Mouse (Mus musculus) heart, embryonic 10.5 days (tissue): ENCODE data around the gene Camta1. TPM values are rescaled to one million over a fixed set of nuclear protein-coding genes. Genes with fewer than 3 reads are reported as not detected.
A peak's percentile ranks its signal among the peaks of the same experiment; 100 is the strongest.

ENCODE experiments used
- DNase-seq: peaks from one replicate; pipeline ENCODE4 v3.0.0-alpha.2; 2017; ENCODE audit warnings: low spot score
- H3K27ac ChIP-seq: fragments of 300-500 bp; sonication (generic); 2 replicates; pipeline ENCODE4 v1.5.1; 2016; ENCODE audit warnings: mild to moderate bottlenecking
- H3K27me3 ChIP-seq: fragments of 300-500 bp; sonication (generic); 2 replicates; pipeline ENCODE4 v1.6.1; 2016; ENCODE audit warnings: mild to moderate bottlenecking; ENCODE audit not compliant: poor library complexity, insufficient read depth, severe bottlenecking
- H3K36me3 ChIP-seq: fragments of 300-500 bp; sonication (generic); 2 replicates; pipeline ENCODE4 v1.6.1; 2016; ENCODE audit warnings: mild to moderate bottlenecking, moderate library complexity
- H3K4me1 ChIP-seq: fragments of 300-500 bp; sonication (generic); 2 replicates; pipeline ENCODE4 v1.6.1; 2016; ENCODE audit warnings: mild to moderate bottlenecking
- H3K4me3 ChIP-seq: fragments of 300-500 bp; sonication (generic); 2 replicates; pipeline ENCODE4 v1.5.1; 2016; ENCODE audit warnings: mild to moderate bottlenecking, moderate library complexity
- H3K9me3 ChIP-seq: fragments of 300-500 bp; sonication (generic); 2 replicates; pipeline ENCODE4 v1.6.1; 2016; ENCODE audit warnings: mild to moderate bottlenecking, moderate library complexity
- WGBS: fragments of 180-500 bp; shearing (Covaris S2); methylation state at CpG from one replicate; pipeline ENCODE4 v1.1.7; 2016; 5-methylcytosine and 5-hydroxymethylcytosine counted together
- polyA plus RNA-seq: library from polyadenylated mRNA; unstranded; fragments of >200 nt; fragmentation: Nextera tagmentation; extraction: Ambion mirVana; gene quantifications from 2 replicates; pipeline ENCODE4 v1.2.1, GENCODE M21; 2016

Camta1 gene
- polyA plus RNA-seq, 1 experiment from 2014 or later: 115 TPM

GRCm38 (mm10) chr4:151306311-151306765 is 555.3 kb downstream of the Camta1 start:
- Histone ChIP-seq H3K4me3 (no peak overlapping the region), H3K4me1 (peaks cover 12% of the 10 kb centered on the region), H3K9me3 (no peaks in the 10 kb centered on the region), H3K36me3 (no peaks in the 10 kb centered on the region), H3K27ac (no peak overlapping the region), H3K27me3 (peaks cover 9% of the 10 kb centered on the region; the same call in 1 of the 2 replicates)
- no peak for DNase-seq
- WGBS: 44% methylated on average over 11 of the region's 11 CpGs

DNA sequence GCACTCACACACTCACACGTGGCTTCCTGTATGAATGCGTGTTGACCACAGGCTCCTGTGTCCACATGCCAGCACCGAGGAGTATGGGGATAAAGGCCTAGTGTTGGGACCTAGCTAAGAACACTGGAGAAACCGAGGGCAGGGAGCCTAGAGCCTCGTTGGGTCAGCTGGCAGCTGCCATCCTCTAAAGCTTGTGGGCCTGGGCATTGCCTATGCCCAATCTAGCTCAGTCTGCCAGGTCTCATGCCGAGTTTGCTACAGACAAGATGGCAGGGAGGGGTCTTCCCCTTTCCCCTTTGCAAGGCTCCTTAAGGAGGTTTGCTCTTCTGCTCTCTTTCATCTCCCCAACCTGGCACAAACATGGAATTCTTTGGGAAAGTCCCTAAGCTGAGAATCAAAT is 555.9 kb downstream of the Camta1 start:
- H3K4me3 ChIP-seq: no peak overlapping the region
- peaks cover 15% of the 10 kb centered on the region for H3K4me1 ChIP-seq
- WGBS: 75% methylated on average over 6 of the region's 6 CpGs
- H3K9me3 ChIP-seq: no peaks in the 10 kb centered on the region
- H3K27ac ChIP-seq: no peak overlapping the region
- peaks cover 14% of the 10 kb centered on the region for H3K27me3 ChIP-seq
- no peak for DNase-seq
- H3K36me3 ChIP-seq: no peaks in the 10 kb centered on the region

GRCm38 (mm10) chr4:151303931-151304330 is 557.7 kb downstream of the Camta1 start:
- peaks cover 13% of the 10 kb centered on the region for H3K4me1 ChIP-seq
- no peaks in the 10 kb centered on the region for H3K36me3 ChIP-seq
- DNase-seq: no peak
- no peak overlapping the region for H3K4me3 ChIP-seq
- H3K9me3 ChIP-seq: no peaks in the 10 kb centered on the region
- WGBS: 83% methylated on average over 3 of the region's 3 CpGs
- peaks cover 31% of the 10 kb centered on the region for H3K27me3 ChIP-seq
- no peak overlapping the region for H3K27ac ChIP-seq

DNA sequence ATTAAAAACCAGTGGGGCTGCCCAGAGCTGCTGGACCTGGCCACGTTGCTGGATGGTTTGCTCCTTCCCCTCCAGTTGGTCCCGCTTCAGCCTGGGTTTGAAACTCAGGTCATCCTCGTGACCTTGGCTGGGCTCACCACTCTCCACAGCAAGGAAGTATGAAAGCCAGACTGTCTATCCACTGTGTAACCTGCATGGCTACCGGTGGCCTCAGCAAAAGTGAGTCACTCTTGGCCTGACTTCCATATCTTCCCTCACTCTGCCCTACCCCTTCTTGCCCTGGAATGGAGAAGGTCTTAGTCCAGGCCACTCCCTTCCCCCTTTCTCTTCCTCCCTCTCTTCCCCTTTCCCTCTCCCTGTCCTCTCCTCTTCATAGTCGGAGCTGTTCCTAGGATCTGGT is 558.2 kb downstream of the Camta1 start:
- H3K27me3 ChIP-seq: peaks cover 35% of the 10 kb centered on the region
- H3K4me3 ChIP-seq: no peak overlapping the region
- WGBS: 73% methylated on average over 5 of the region's 5 CpGs
- H3K4me1 ChIP-seq: peaks cover 16% of the 10 kb centered on the region
- H3K9me3 ChIP-seq: no peaks in the 10 kb centered on the region
- H3K36me3 ChIP-seq: no peaks in the 10 kb centered on the region
- no peak overlapping the region for H3K27ac ChIP-seq
- DNase-seq: no peak

DNA sequence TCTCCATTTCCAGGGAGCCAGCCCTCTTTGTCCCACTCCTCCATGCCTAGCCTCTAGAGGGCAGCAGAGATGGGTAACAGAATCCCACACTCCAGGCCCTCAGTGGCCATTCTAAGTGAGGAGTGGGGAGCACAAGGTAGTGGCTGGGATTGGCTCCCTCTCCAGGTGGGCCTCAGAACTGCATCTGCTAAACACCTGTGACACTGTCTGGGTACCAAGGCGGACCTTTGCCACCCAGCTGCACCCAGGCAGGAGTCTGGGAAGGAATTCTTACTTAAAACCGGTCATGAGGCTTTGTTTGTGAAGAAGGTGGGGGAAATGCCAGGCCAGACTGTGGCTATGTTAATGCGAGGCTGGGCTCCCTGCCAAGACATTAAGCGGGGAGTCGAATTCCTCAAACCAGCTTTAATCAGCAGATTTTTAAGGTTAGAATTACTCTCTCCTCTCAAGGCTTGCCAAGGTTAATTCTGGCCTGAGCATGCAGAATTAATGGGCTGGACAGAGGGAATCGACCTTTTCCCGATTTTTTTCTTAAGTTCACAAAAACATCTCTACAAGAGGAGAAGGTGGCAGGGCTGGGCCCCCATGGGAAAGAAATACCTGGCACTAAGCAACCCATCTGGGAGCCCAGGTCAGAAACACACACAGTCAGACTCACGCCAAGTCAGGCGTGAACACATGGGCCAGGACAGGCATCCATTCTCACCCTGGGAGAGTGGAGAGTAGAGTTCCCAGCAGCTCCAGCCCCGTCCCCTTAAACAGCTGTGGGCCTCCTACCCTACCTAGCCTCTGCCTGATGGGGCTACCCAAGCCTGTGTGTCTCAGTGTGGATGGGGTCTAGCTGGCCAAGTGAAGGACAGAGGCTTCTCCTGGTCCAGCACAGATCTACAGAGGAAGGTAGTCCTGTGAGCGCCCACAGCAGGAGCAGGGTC is 559.2 kb downstream of the Camta1 start:
- Histone ChIP-seq H3K27ac (peak overlapping the region; percentile 36; the same call in 1 of the 2 replicates), H3K9me3 (no peaks in the 10 kb centered on the region), H3K4me1 (peaks cover 25% of the 10 kb centered on the region), H3K36me3 (no peaks in the 10 kb centered on the region), H3K27me3 (peaks cover 31% of the 10 kb centered on the region), H3K4me3 (no peak overlapping the region)
- no peak for DNase-seq
- 55% methylated on average over 11 of the region's 11 CpGs for WGBS

- 45% methylated on average over 9 of the region's 9 CpGs for WGBS
- H3K27me3 ChIP-seq: peaks cover 31% of the 10 kb centered on the region
- H3K36me3 ChIP-seq: no peaks in the 10 kb centered on the region
- no peaks in the 10 kb centered on the region for H3K9me3 ChIP-seq
- peaks cover 31% of the 10 kb centered on the region for H3K4me1 ChIP-seq
- no peak overlapping the region for H3K27ac ChIP-seq
- no peak for DNase-seq
- H3K4me3 ChIP-seq: no peak overlapping the region
Measured at GRCm38 (mm10) chr4:151301337-151301736, 560.3 kb downstream of the Camta1 start.

DNA sequence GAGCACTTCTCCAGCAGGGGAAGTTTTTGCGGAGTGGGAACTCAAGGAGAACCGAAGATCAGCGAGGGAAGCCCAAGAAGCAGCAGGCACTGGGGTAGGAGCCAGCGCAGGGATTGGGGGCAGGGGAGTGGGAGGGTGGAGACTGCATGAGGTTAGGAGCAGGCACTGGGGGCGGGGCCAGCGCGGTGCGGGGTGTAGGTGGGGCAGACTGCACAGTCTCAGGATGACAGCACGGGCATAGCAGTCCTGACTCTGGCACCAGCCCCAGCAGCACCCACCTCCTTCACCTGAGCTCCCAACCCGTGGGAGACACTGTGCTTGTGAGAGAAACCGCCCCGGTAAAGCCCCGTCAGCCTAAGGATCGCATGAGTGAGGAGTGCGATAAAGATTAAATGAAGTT is 561.0 kb downstream of the Camta1 start:
- no peak for DNase-seq
- no peaks in the 10 kb centered on the region for H3K36me3 ChIP-seq
- peak overlapping the region; percentile 31; the same call in 1 of the 2 replicates for H3K4me3 ChIP-seq
- 17% methylated on average over 15 of the region's 15 CpGs for WGBS
- H3K4me1 ChIP-seq: peaks cover 37% of the 10 kb centered on the region
- H3K27me3 ChIP-seq: peaks cover 31% of the 10 kb centered on the region
- H3K27ac ChIP-seq: no peak overlapping the region
- H3K9me3 ChIP-seq: no peaks in the 10 kb centered on the region

- no peaks in the 10 kb centered on the region for H3K9me3 ChIP-seq
- H3K36me3 ChIP-seq: no peaks in the 10 kb centered on the region
- WGBS: 53% methylated on average over 13 of the region's 13 CpGs
- peaks cover 23% of the 10 kb centered on the region for H3K27me3 ChIP-seq
- peak overlapping the region; percentile 28; the same call in 1 of the 2 replicates for H3K4me3 ChIP-seq
- peak overlapping the region; percentile 78; the same call in 1 of the 2 replicates for H3K27ac ChIP-seq
- no peak for DNase-seq
- H3K4me1 ChIP-seq: peaks cover 35% of the 10 kb centered on the region
Measured at GRCm38 (mm10) chr4:151295515-151296203, 566.0 kb downstream of the Camta1 start.

GRCm38 (mm10) chr4:151288893-151289585 is 572.6 kb downstream of the Camta1 start:
- Histone ChIP-seq H3K27ac (no peak overlapping the region), H3K9me3 (no peaks in the 10 kb centered on the region), H3K36me3 (no peaks in the 10 kb centered on the region), H3K4me1 (no peaks in the 10 kb centered on the region), H3K4me3 (no peak overlapping the region), H3K27me3 (no peaks in the 10 kb centered on the region)
- WGBS: 49% methylated on average over 6 of the region's 6 CpGs
- DNase-seq: no peak

DNA sequence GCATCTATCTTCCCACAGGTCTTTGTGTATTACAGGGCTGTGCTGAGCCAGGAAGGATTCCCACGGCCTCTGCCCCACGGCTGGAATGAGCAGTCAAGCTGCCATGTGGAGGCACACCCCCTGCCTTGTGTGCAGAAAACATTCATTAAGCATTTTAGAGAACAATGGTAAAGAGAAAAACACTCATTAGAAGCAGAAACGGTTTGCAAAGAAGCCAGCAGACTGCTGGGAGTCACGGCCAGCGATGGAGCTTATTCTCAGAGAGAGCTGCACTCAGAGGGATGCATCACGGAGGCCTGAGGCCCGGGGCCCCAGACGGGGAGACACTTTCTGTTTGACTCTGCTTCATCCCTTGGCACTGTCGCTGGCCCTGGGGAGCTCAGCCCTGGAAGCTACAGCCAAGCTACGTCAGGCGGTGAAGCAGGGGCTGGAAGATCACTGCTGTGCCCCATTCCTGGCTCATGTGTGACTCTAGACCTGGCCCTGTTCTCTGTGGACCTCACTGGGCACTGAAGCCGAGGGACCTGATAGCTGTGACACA is 575.7 kb downstream of the Camta1 start:
- no peak for DNase-seq
- no peak overlapping the region for H3K27ac ChIP-seq
- H3K9me3 ChIP-seq: no peaks in the 10 kb centered on the region
- no peaks in the 10 kb centered on the region for H3K36me3 ChIP-seq
- H3K4me3 ChIP-seq: no peak overlapping the region
- no peaks in the 10 kb centered on the region for H3K27me3 ChIP-seq
- no peaks in the 10 kb centered on the region for H3K4me1 ChIP-seq
- WGBS: 69% methylated on average over 12 of the region's 12 CpGs

DNA sequence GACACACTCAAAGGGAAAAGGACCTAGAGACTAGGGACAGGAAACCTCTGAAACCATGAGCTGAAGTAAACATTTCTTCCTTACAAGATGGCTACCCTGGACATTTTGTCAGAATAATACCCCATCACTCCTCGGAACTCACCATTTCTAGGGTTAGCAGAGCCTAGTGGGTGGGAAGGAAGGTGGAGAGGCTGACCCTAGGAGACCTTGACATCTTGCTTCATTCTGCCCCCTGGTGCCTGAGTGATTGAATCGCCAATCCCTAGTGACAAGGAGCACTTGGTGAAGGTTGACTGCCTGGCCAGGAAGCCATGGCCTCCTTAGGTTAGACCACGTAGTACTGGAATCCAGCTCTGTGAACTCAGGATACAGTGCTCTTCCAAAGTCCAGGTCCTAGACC is 576.2 kb downstream of the Camta1 start:
- H3K4me3 ChIP-seq: no peak overlapping the region
- no peak for DNase-seq
- H3K27me3 ChIP-seq: no peaks in the 10 kb centered on the region
- no peaks in the 10 kb centered on the region for H3K36me3 ChIP-seq
- H3K4me1 ChIP-seq: no peaks in the 10 kb centered on the region
- no peak overlapping the region for H3K27ac ChIP-seq
- WGBS: 60% methylated on average over 3 of the region's 3 CpGs
- H3K9me3 ChIP-seq: no peaks in the 10 kb centered on the region

DNA sequence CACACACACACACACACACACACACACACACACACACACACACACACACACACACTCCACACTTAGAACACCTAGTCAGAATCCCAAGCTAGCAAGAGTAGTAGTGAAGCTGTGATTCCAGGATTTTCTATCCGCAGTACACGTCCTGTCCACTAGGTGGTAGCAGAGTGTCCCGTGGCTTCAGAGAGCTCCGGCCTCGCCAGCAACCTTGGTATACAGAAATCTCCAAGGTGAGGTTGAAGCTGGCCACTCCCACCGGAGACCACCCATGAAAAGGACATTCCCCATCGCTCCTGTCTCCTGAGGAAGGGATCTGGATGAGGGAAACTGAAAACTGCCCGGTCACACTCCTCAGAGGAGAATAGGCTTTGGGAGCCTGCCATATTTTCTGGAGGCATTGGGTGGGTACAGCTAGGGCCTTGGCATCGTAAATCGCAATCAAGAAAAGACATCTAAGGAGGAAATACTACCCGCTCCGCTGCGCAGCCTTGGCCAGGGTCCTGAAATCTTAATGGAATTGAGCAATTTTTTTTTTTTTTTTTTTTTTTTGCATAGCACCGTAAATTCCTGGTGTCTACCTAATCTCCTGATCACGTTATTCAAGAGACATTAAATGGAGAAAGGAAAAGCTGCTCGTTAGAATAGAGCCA is 578.5 kb downstream of the Camta1 start:
- no peak for DNase-seq
- 32% methylated on average over 16 of the region's 16 CpGs for WGBS
- Histone ChIP-seq H3K4me3 (no peak overlapping the region), H3K9me3 (no peaks in the 10 kb centered on the region), H3K27ac (no peak overlapping the region), H3K36me3 (no peaks in the 10 kb centered on the region), H3K4me1 (no peaks in the 10 kb centered on the region), H3K27me3 (no peaks in the 10 kb centered on the region)
